In the genomic region with DNA sequence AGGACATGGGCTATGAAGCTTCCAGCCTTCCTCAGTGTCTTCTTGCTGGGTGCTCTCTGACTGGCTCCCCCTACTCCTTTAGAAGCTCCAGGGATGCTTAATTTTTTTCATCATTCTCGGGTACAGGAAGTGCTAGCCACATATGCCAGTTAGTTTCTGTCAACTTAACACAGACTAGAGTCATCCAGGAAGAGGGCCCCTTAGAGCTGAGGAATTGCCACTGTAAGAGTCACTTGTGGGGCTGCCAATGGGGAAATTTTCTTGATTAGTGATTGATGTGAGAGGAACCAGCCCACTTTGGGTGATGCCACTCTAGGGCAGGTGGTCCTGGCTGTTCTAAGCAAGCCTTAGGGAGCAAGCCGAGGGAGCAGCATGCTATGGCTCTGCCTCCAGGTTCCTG, we compare ENCODE assay signal across 20 mouse cellular contexts.
A peak's percentile ranks its signal among the peaks of the same experiment; 100 is the strongest.
DNase-seq lines count a peak whose midpoint lies in the region; ATAC-seq and TF ChIP-seq lines count a peak whose summit lies in the region.
"Had no signal": no experiment of that assay in that cellular context is flagged by ENCODE, and none has a peak within 500 bp of the region (broad histone marks: within the 10 kb centered on the region; RNA-seq: fewer than 3 reads in every experiment).

No protein-coding gene starts in this region.

- H3K4me3 ChIP-seq in layer of hippocampus, adult 2 months, result no peak overlapping the region
- H3K4me3 ChIP-seq: embryonic facial prominence, embryonic 12.5 days; embryonic facial prominence, embryonic 15.5 days; forebrain, embryonic 12.5 days had no signal

- peak overlapping the region; percentile 62; the same call in 1 of the 2 replicates for H3K27ac ChIP-seq in layer of hippocampus, adult 2 months
- H3K27ac ChIP-seq: embryonic facial prominence, embryonic 12.5 days; embryonic facial prominence, embryonic 15.5 days; forebrain, embryonic 12.5 days; hindbrain, embryonic 14.5 days; hindbrain, postnatal 0 days had no signal

- DNase-seq in layer of hippocampus, adult 2 months (ENCODE audit: low spot score in 2 of 2), result no peak
- no peak for DNase-seq in layer of hippocampus, adult 11-12 months (ENCODE audit: low spot score)
- peak; percentile 15 for DNase-seq in 416B (ENCODE audit: low read depth)
- peak; percentile 19 for DNase-seq in CD4-positive helper T cell, adult 2 months (ENCODE audit: low read depth, low spot score)
- DNase-seq in T-cell, adult 2 months (ENCODE audit: low spot score), result no peak
- DNase-seq in lung, adult 18-20 months, result no peak
- no peak for DNase-seq in testis, postnatal 14 days (ENCODE audit: low spot score)
- DNase-seq: adrenal gland, adult 2 months; adrenal gland, postnatal 25 days; gastrocnemius, postnatal 10 days; gastrocnemius, postnatal 36 days; heart, postnatal 36 days had no signal

- ATAC-seq in activated CD4-positive, CD25-positive, alpha-beta regulatory T cell, adult 4 months, result peak; percentile 85
- ATAC-seq: forebrain, embryonic 16.5 days; hindbrain, postnatal 0 days; intestine, postnatal 0 days had no signal

- TF ChIP-seq CTCF in layer of hippocampus, adult 2 months (conservative IDR thresholded peaks at IDR 0.05), result no peak

Comparison
In these comparisons a context has a peak if more than half of its experiments do, and no peak if none do; other contexts are left out.
1. DNase-seq: peak in 416B (single experiment) and CD4-positive helper T cell, adult 2 months (single experiment); none in layer of hippocampus, adult 2 months (0 of 2), layer of hippocampus, adult 11-12 months (single experiment), T-cell, adult 2 months (single experiment), lung, adult 18-20 months (0 of 2) and testis, postnatal 14 days (single experiment).